Mouse (Mus musculus) left cerebral cortex, postnatal 25 days (tissue): Measurements from ENCODE around the gene Alx1. TPM values are rescaled to one million over a fixed set of nuclear protein-coding genes. Genes with fewer than 3 reads are reported as not detected.

ENCODE experiments used
- DNase-seq, 2 experiments: peaks; one replicate each; pipeline ENCODE4 v3.0.0; 2022; ENCODE audit warnings: low spot score in 2 of 2, mixed read lengths in 1 of 2
- intact Hi-C: fragments of 180-260 bp; cut with DNase I; formaldehyde crosslinking; loops from one replicate; pipeline ENCODE4 v1.15.1; 2025
- total RNA-seq, 2 experiments: library from RNA; stranded (reverse); gene quantifications; 2 replicates each; pipeline ENCODE4 v1.2.3; 2021

Gene Alx1
- total RNA-seq: not detected

- no peak for DNase-seq
- intact Hi-C loops: no loop called here
These were observed at the start of gene Alx1 for GRCm38 (mm10) chr10:103029730-103030490. Gene Alx1 (minus strand): TSS chr10:103030215.

GRCm38 (mm10) chr10:103049593-103049992, 19.6 kb upstream of the Alx1 start:
- intact Hi-C loops: no loop called here

DNA sequence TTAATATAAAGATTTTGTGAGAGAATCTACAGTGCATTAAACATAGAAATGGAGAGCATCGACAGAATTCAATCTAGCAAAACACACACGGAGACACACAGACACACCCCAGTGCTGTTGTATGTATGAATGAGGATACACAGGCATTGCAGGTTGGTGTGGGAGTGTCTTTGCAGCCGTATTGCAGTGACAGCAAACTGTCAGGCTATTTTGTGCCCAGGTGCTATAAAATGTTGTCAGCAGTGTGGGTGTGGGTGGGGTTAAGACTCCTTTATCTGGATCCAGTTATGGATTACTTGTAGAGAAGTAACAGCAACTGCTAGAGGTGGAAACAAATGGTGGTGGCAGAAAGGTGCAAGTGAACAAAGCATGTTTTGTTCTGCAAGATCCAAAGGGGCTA, 16.6 kb upstream of the Alx1 start:
- no peak for DNase-seq
- intact Hi-C loops: no loop called here

More at GRCm38 (mm10) chr10:103049593-103049992, 19.6 kb upstream of the Alx1 start:
- DNase-seq: no peak

DNA sequence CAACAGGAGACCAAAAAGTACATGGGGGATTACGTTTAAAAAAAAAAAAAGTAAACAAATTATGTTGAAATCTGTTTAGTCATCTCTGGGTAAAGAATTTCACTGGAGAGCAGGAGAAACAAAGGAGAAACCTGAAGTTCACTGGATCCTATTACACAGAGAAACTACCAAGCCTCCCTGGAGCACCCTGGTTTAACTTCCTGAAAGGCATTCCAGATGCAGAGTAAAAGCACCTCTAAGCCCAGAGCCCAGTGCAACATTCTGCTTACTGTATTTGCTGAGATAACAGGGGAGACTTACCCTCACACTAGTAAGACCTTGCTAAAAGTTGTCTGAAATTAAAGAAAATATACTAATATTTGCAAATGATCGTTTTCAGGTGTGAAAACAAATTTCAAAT, 15.0 kb upstream of the Alx1 start:
- intact Hi-C loops: no loop called here
- no peak for DNase-seq

DNA sequence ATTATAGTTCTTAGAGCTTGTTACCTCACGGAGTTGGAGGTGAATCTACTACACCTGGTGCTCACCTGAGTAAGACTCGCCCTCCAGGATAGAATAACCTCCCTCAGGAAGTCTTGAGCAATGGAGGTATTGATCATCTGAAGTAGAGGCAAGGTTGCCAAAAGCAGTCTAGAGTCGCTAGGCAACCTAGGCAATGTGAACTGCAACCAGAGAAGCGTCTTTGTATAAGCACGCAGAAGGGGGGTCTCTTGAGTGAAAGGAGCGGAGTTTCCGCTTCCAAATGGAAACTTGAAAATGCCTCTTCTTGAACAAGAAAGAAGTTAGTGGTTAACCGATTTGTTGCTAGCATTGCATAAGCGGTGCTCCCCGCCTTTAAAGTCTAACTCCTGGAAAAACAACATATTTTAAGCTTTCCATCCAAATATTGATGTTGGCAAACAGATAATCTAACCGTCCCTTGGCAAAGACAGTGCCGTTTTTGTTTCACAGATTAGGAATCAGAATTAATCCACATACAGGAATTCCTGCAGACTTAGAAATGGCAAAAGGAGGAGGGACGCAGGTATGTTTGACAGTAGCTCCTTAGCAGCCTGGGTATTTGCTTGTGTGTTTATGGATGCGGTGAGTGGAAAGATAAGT, 5.1 kb upstream of the Alx1 start:
- no peak for DNase-seq
- intact Hi-C loops: no loop called here

GRCm38 (mm10) chr10:103030931-103031330, 916 bp upstream of the Alx1 start:
- intact Hi-C loops: no loop called here
- peak in 1 of 2 experiments; percentile 1 for DNase-seq

DNA sequence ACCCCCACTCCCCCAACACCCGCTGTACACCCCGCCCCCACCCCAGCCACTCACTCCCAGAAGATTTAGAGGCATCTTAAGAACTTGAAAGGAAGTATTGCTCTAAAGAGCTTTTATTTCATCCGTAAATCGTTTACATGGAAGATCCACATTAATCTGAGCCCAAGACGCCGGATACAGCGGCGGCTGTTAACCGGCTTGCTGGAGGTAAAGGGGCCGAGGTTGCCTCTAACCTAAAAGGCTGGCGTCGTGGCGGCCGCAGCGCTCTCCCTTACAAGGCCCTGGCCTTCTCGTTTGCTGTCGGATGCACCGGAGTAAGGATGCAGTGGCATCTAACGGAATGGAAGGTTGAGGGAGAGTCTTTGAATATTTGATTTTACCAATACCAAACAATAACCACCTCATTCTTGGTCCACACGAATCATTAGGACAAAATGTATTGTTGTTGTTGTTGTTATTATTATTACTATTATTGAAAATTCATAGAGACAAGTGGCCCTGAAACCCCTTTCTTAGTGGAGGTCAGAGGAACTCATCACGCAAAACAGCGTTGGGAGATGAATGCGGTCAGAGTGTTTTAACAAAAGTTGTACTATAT, 784 bp downstream of the Alx1 start:
- intact Hi-C loops: no loop called here
- DNase-seq: peak in 1 of 2 experiments; percentile 11

DNA sequence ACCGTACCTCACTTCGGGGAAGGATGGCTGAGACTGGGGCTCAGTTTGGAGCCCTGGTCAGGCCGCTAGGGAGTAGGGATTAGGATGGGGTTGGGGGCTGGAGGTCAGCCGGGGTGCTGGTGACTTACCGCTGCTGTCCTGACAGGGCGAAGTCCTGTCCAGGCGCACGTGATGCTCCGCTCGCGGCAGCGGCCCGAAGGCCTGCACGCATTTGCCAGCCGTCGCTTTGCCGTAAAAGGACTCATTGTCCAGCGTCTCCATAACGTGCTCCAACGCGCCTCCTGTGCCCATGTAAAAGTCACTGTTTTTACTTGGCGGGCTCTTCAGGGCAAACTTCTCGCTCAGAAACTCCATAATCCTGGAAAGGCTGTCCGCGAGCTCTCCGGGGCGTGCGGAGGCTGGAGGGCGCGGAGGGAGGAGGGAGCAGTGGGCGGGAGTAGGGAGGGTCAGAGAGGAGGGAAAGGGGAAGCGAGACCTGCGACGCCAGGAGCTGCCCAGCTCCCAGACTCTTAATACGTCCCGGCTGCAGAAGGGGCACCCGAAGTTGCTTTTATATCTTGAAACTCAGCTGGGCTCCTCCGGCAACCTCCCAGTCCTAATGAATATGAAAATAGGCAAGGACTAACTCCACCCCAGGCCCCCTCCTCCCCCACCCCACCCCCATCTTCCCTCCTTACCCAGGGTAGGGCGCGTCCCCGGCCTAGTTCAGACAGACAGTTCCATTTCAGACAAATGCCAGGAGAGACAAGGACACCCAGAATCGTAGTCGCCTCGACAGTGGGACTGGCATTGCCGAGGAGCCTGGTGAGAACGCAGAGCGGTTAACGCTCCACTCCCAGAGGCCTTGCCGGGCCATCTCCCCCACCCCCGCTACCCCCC, 1.5 kb downstream of the Alx1 start:
- peak in 1 of 2 experiments; percentile 1 for DNase-seq
- intact Hi-C loops: no loop called here

DNA sequence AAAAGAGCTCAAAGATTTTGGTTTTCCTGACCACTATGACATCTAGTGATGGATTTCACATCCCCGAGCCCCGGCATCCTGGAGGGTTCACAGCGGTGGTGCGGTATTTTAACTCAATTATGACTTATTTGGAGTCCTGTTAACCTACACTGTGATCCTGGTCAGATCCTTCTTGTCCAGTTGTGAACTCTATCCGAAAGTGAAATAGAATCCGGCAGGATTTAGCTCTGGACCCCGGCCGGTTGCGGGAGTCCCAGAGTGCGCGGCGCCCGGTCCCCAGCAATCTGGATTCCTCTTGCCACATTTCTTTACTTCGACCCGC, 2.1 kb downstream of the Alx1 start:
- intact Hi-C loops: no loop called here
- DNase-seq: peak in 1 of 2 experiments; percentile 10

DNA sequence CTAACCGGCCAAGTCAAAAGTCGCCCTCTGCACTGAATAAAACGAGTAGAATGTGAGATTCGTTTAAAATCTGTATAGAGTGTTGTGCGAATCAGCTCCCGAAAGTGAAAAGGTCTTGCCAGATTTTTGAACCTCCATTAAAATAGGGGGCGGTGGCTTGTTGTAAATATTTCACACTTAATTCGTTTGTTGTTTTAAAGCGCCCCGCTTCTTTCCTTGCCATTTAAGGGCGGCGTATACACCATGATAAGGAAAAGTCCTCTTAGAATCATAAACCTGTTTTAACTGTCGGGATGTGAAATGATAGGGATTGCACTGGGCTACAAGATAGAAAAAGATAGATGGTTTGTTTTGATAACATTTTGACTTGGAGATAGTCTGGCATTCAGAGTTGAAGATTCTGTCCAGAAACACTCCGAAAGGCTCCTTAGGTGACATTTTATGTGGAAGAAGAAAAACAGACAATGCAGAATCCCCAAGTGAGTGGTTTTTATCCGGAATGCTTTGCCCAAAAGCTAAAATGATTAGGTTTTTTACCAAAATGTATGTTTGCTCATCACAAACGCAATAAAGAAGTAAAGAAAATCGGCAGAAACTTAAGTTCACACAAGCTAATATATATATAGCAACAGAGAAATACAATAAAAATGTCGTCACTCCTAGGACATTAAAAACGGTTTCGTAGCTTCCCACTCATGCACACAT, 2.6 kb downstream of the Alx1 start:
- intact Hi-C loops: no loop called here
- DNase-seq: peak in 1 of 2 experiments; percentile 31

- peak in 1 of 2 experiments; percentile 21 for DNase-seq
These were observed 3.3 kb downstream of the Alx1 start for GRCm38 (mm10) chr10:103026636-103027225.

DNA sequence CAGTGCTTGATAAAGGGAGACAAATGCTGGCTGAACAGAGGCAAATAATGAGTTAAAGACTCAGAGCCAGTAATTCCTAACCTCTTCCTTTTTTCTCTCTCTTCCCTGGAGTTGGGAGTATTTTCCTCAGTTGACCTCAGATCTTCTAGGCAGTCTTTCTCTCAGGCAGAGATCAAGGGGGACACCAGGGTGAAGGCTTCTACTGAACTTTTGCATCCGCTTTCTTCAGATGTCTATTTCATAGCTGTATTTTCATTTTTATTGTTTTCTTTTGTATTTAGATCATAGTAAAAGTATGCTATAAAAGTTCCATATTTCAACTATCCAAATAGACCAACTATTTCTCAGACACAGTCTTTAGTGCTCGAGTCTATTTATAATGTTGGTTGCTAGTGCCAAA, 27.5 kb downstream of the Alx1 start:
- DNase-seq: no peak

More at GRCm38 (mm10) chr10:103026636-103027225, 3.3 kb downstream of the Alx1 start:
- intact Hi-C loops: no loop called here

DNA sequence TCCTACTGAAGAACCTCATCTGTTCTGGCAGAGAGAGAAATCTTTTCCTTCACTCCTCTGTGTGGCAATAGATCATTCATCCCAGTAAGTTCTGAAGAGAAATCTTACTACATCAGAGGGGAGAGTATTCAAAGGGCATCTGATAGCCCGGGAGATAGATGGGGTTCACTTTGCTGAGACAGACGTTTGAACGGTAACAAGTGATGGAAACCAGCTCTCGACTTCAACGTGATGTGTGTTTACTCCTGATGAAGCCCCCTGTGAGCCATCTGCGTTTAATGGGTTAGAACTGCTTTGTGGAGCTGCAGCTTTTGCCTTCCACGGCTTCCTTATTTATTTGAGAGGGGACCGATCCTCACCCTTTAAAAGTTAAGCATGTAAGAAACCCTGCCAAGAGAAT, 29.1 kb downstream of the Alx1 start:
- intact Hi-C loops: no loop called here
- DNase-seq: no peak

More for the DNA sequence above, 27.5 kb downstream of the Alx1 start:
- intact Hi-C loops: no loop called here

- intact Hi-C loops: no loop called here
- no peak for DNase-seq
These were observed 30.4 kb downstream of the Alx1 start for GRCm38 (mm10) chr10:102999584-102999983.

- no peak for DNase-seq
- intact Hi-C loops: no loop called here
These were observed 54.9 kb downstream of the Alx1 start for GRCm38 (mm10) chr10:102975106-102975505.

DNA sequence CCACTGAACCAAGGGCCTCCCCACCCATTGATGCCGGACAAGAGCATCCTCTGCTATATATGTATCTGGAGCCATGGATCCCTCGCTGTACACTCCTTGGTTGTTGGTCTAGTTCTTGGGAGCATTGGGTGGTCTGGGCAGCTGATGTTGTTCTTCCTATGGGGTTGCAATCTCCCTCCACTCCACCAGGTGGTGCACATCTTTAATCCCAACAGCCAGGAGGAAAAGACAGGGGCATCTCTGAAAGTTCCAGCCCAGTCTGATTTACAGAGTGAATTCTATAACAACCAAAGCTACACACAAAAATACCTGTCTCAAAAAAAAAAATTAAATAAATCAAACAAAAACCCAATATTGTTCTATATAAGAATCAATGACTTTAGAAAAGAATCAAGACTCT, 70.4 kb downstream of the Alx1 start:
- no peak for DNase-seq
- intact Hi-C loops: no loop called here
